Mouse (Mus musculus) gastrocnemius, adult 8-10 months (tissue): ENCODE measurements around the gene Slc2a10. TPM values are rescaled to one million over a fixed set of nuclear protein-coding genes. Genes with fewer than 3 reads are reported as not detected.
A peak's percentile ranks its signal among the peaks of the same experiment; 100 is the strongest.

Experiments
- DNase-seq, 2 experiments: peaks; one replicate each; pipeline ENCODE4 v3.0.0; 2022; ENCODE audit warnings: low spot score in 2 of 2
- total RNA-seq, 4 experiments: library from RNA; stranded (reverse); gene quantifications; 2 replicates each; pipeline ENCODE4 v1.2.4; 2022

The Slc2a10 gene
- 1 to 10 TPM in 2 of 4 experiments, under 1 TPM in 2; 0.68 to 1.5 (median 1.0) TPM for total RNA-seq

DNA sequence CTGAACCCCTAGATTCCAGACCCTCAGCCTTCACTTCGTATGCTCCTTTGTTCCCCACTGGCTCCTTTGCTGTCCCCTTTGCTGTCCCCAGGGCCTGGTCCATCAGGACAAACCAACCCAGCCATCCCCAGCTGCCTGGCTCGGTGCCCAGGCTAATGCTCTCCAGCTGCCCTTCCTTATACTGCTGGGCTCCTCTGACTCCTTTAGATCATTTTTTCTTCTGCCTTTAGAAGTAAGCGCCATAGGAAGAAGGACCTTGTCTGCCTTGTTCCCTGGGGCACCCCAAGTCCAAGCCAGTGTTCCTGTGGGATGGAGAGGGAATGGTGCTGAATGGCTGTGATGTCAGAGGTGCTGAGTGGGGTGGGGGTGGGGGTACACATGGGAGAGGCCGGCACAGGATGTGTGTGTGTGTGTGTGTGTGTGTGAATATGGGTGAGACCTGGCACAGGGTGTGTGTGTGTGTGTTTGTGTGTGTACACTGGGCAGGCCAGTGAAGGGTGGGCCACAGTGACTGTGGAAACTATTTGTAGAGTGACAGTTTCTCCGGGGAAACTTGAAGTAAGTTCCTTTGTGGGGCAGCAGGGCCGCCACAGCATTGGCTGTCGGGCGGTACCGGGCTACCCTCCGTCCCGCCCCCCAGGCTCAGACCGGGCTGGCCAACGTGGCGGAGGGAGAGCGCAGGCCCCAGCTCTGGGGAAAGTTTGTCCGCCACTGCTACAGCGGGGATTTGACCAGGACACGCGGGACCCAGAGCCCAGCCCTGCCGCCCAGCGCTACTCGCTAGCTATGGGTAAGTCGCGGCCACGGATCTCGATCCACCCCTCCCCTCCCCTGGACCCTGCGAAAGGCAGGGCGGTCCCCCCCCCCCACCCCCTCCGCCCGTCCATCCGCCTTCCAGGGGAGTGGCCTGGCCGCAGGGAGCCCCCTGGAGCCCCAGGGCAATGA lies at the start of gene Slc2a10:
TSS of gene Slc2a10 (plus strand) at position 529 of the 945 bp plus-strand sequence.
- peak; percentile 24 to 38 for DNase-seq

DNA sequence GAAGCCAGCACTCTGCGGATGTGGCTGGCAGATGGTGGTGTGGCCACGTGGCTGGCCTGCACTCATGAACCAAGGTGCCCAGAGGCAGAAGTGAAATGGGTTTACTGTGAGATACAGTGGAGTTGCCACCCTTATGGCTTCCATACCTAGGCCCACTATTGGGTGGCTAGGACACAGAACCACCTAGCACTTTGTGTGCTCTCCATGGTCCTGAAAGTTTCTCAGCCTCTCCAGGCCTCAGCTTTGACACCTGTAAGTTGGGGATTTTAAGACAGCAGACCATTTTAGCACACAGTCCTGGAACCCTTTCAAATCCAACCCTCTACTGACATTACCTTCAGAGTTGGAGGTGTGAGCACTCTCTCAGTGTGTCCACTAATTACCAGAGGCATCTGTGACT lies 46.9 kb upstream of the Slc2a10 start:
- no peak for DNase-seq

DNA sequence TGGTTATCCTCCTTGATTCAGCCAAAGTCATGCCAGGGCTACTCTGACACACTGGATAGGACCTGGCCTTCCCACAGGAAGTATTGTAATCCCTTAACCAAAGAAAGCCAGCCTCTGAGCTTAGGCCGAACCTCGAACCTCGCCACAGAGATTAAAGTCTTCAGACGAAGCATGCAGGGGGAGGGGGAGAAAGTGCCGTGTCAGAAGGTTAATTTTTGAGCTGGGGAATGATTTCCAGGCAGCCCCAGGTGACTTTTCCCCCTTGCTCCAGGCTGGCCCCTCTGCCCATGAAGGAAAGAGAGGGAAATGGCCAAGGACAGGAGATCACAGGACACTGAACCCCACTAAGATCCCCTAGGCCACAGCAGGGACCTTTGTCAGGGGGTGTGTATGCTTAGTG lies 45.4 kb upstream of the Slc2a10 start:
- no peak for DNase-seq

DNA sequence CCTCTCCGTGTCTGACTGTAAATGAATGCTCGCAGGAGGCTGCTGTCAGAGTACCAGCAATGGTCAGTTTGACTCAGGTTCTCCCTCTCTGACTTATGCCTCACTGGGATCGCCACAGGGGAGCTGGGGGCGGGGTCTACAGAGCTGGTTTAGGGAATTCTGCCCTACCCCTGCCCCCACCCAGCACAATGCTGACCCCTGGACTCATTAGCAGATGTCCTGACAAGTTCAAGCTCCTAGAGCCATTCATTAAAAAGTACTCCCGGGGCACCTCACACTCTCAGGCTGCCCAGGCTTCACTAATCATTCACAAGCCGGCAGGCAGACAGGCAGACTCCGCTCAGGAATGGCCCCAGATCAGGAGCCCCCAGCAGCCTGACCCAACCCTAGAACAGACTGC lies 43.9 kb upstream of the Slc2a10 start:
- no peak for DNase-seq

DNA sequence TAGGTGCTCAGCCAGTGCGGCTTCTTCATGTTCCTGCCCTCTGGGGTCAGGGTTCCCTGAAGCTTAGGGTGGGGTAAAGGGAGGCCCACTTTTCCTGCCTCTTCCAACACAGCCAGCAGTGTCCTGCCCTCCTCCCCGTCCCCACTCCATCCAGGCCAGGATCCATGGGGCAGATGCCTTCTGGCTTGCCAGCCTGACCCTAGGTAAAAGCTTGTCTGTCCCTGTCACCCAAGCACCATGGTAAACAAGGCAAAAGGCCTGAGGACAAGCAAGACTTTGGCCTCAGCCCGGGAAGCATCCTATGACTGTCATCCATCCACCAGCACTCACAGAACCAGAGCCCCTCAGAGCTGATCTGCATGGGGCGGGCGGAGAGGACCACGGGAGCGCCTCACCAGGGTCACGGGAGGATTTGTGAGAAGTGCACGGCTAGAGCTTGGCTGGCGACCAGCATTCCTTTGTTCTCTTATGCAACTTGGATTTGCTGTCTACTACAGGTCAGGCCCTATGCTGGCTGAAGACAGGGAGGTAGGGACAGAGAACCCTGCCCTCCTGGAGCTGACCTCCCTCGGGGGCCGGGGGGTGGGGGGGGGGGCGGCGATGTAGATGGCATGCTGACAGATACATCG lies 35.6 kb upstream of the Slc2a10 start:
- no peak for DNase-seq

DNA sequence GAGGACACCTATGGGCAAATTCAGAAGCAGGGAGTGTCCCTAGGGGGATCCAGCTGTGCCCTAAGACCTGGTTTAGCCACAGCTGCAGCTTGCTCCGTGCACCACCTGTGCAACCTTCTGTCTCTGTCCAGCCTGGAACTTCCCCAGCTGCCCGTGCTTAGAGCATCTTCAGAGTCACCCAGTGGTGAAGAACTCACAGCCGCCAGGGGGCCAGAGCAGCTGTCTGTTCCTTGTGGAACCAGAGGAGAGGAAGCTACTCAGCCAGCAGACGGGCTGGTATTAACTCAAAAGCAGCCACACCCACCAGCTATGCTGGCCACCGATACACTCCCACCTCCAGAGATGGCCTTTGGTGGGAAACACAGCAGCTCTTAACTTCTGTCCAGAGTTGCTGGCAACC lies 33.4 kb upstream of the Slc2a10 start:
- DNase-seq, result no peak

DNA sequence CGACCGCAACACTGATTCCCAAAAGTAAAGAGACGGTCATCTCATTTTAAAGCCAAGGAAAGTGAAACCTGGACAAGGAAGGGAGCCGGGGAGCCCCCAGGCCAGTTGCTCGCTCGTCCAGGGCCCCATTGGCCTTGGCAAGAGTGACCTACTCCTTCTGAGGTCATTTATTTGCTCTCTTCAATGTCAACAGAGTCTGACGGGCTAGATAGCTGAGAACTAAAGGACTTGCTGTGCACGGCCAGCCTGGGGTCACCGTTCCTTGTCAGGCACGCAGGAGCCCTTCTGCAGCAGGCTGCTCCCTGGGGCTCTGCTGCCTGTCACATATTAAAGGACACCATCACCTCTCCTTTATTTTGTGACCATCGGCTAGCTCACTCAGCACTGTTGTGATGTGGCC lies 31.6 kb upstream of the Slc2a10 start:
- no peak for DNase-seq

DNA sequence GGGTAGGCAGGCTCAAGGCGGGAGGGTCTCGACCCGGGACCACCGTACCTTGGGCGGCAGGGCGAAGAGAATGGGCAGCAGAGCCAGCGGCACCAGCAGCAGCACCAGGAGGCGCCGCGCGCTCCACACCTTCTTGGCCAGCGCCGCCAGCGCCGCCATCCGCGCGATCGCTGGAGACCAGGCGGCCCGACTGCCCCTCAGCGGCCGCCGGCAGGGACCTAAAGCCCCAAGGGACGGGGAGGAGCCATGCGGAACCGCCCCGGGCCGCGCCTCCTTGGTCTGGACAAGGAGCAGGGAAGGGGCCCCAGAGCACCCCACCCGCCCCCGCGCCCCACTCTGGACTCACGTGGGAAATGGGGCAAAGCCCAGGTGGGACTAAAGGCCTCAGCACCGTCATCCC lies 30.6 kb upstream of the Slc2a10 start, which contains the start of gene Slc13a3:
TSS of gene Slc13a3 (minus strand) at position 228 of the 400 bp plus-strand sequence.
- DNase-seq, result no peak

DNA sequence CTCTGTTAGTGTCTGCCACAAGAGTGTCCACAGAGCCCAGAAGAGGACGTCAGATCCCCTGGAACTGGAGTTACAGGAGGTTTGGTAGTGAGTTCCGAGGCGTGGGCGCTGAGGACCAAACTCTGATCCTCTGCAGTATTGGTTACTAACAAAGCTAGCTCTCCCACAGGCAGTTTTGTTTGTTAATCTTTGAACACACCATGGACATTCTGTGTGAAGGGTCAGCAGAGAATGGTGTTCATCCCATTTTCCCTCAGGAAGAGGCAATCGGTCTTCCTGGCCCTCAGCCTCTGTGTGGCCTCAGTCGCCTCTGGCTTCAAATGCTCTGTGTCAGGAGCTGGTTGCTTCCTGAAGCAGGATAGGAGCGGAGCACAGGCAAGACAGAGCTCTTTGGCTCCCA lies 28.2 kb upstream of the Slc2a10 start:
- DNase-seq, result no peak

DNA sequence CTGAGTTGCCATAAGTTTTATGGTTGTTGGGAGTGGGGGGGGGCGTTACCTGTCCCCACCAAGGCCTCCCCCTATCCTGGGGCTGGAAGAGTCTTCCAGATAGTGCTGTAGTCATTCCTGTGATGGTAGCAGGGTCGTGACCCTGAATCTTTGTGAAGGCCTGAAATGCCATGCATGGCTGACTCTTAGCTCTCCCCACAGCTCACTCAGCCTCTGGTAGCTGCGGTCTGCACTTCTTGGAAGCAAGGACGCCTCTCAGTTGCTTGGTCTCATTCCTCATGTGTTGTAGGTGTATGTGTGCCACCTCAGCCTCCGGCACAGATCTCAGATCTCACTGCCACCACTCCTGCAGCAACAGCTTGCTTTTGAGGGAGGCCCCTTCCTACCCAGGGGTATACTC lies 27.7 kb upstream of the Slc2a10 start:
- no peak for DNase-seq

DNA sequence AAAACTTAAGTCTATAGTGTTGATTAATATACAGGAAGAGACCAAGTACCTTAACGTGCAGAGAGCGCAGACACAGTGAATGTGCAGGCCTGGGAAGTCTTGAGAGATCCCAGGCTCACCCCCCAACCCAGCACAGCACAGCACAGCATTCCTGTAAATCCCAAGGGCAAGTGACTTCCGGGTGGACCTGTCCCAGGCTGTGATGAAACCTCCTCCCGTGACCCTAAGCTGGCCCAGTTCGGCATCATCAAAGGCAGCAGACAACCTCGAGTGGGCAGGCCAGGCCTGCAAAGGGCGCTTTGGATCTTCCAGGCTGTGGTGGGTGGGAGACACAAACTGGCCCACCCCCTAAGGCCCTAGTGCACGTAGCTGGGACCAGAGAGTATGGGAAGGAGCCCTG lies 21.6 kb upstream of the Slc2a10 start:
- DNase-seq, result no peak

DNA sequence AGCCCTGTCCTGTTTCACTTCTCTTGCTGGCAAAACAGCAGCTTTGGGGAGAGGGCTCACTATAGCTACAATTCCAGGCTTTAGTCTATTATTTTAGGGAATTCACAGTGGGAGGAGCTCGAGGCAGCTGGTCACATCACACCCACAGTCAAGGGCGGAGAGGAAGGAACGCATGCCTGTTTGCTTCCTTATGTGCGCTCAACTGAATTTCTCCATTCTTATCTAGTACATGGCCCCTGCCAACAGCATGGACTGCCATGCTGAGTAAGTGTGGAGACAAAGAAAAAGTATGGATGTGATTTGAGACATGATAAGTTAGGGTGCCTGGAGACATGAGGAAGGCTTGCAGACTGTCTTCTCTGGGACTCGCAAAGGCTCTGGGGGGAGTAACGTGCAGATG lies 19.4 kb upstream of the Slc2a10 start:
- no peak for DNase-seq

DNA sequence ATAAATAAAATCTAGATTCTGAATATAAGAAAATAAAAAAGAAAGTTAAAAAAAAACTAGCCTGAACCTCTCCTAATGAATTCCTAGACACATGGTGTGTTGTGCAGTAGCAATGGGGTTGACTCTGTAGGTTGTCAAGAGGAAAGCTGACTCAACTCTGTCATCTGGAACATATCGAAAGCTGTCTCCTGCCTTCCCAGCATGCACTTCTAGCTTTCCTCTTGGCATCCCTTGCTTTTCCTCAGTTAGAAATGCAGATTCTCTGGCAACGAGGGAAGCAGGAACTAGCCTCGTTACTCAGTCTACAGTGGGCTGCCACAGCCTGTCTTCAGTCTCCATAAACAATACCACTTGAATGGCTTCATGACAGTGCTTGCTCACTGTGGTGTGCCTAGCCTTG lies 17.8 kb upstream of the Slc2a10 start:
- no peak for DNase-seq

DNA sequence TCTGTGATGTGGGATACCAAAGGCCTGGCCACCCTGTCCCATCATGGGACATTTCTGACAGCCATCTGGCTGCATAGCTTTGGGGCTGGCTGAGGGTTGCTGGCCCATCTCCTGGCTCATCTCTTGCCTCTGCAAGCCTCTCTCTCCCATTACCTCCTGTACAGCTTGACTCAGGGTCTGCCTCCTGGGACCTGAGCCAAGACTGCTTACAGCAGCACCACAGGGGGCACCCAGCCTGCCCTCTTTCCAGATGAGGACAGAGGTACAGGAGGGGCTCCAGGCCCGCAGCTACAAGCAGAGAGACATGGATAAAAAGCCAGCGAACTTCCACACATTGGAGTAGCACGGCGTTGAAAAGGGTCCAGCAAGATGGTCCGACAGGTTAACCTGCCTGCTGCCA lies 17.2 kb upstream of the Slc2a10 start:
- DNase-seq, result no peak

DNA sequence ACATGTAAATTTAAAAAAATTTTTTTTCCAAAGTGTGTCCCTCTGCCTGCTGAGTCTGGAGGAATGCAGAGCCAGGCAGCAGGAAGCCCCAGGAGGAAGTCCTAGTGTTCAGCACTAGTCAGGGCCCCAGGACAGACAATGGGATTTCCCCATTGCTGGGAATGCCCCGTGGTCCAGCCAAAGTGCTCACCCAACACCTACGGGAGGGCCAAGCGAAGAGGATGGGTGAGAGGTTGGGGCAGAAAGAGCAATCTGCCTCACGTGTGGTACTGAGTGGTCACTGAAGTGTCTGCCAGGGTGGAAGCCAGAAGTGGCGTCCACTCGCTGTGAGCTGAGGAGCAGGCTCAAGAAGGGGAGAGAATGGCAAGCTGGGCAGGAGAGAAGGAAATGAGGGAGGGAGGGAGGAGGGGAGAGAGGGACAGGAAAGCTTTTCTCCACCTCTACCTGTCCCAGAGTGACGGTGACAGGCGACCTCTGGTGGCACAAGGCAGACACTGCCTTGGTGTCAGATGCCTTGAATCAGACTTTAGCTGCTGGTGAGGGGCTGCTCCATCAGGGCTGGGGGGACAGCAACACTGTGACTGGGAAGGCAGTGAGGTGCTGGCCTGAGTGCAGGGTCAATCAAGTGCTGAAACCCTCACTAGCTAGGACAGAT lies 16.6 kb upstream of the Slc2a10 start:
- DNase-seq, result no peak

DNA sequence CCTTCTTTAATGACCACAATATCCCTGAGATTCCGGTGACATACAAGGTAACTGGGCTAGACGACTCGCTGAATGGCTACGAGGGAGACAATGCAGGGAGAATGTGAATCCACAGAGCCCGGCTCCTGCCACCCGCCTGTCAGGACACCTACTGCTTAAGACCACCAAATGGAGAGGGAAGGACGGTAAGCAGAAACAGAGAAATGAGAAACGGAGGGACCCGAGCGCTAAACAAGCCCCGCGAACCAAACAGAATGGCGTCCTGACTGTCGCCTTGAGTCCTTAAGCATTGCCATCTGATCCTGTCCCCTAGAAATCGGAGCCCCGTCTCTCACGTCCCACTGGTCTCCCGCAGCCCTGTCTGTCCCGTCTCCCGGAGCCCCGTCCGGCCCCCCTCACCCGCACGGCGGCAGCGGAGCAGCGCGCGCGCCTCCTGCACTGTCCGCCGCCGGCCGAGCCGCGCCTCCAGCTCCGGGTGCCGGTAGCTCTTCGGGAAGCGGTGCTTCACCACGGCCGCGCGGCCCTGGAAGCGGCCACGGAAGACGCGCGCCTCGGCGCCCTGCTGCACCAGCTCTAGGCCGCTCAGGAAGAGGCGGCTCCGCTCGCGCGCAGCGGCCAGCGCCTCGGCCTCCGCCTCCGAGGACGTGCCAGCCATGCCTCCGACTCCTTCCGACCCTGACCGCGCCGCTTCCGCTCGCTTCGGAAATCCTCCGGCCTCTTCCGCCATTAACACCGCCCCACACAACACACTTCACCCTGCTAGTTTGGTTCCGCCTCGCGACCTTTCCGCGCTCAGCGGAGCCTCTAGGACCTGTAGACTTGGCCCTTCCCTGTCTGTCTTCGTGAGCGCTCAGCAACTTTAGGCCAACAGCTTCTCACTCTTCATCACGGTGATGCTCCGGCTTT lies 10.7 kb upstream of the Slc2a10 start, which contains the start of gene Trp53rka:
TSS of gene Trp53rka (minus strand) at position 677 of the 906 bp plus-strand sequence.
- DNase-seq, result peak; percentile 59 to 71

DNA sequence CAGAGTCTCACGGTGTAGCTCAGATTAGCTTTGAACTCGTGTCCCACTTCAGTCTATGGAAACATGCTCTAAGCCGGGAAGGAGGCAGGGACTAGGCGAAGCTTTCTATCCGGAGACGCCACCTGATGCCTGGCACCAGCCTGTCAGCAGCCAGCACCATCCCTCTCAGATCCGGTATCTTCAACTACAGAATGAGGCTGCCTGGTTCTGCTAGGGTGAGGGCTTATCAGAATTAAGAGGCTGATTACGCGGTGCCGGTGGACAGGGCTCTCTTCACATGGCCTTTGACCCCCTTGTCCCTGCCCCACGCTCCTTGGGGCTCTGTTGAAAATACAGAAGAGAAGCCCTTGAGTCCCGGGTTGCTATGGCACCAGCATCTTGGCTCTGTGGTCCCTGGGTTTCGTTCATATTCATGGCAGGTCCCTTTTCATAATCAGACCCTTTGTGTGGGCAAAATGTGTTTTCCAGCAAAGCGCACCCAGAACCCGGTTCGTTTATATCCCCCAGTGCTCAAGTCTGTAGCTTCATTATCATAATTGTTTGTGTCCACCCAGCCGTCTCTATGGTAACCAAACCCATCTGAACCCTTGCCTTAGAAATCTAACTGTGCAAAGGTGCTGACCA lies 9.9 kb upstream of the Slc2a10 start:
- DNase-seq, result no peak

DNA sequence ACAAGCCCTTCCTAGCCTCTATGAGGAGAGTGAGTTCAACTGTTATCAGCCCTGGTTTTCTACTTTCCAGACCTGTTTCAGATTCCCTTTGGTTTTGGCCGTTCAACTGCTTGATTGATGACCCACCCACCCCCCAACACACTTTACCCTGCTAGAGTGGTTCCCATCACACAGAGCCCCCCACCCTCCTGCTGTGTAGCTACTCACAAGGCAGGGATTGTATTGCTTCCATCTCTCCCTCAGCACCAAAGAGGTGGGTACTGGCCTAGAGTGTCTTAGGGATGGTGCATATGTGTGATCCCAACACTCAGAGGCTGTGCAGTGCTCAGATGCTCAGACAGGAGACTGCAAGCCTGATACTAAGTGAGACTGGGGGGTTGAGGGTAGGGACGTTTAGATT lies 9.1 kb upstream of the Slc2a10 start:
- DNase-seq, result no peak

DNA sequence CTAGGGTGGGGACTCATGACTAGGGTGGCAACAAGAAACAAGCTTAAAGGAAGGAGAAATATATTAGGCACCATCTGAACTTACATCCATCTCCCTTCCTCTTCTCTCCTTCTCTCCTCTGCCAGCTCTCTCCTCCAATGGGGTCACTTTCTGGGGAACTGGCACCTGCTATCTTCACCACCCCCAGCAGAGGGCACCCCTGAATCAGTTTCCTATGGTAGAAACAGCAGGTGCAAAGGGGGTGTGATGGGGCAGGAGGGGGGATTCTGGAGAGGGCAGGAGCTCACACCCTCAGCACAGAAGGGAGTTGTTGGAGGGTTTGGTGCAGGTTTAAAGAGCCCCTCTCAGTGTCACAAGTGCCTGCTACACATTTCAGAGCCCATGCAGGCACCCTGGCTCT lies 7.3 kb upstream of the Slc2a10 start:
- no peak for DNase-seq

DNA sequence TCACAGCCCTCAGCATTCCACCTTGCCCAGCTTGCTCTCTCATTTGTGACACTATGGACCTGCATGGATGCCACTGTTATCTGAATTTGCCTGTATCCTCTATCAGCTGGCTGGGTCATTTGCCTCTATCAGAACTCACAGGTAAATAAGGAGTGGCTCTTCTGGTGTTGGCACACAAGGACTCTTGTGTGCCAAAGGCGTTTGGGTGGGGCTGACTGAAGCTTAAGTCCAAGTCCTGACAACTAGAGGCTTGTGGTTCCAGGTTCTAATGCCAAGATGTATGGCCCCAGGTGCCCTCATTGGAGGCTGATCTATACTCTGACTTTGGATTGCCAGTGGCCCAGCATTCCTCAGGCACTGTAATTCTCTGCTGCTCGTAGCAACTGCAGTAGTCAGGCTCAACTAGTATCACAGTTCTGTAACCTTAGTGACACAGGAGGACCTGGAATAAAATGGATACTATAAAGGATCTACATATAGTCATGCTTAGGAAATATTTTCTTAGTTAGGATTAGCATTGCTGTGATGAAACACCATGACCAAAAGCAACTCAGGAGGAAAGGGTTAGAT lies 5.8 kb upstream of the Slc2a10 start:
- no peak for DNase-seq
